Mouse (Mus musculus) small intestine, adult 10 weeks (tissue): ENCODE measurements around the gene Prkag3. TPM values are rescaled to one million over a fixed set of nuclear protein-coding genes. Genes with fewer than 3 reads are reported as not detected.

ENCODE experiments used
- polyA plus RNA-seq: library from polyadenylated mRNA; stranded (reverse); fragments of 350-450 nt; fragmentation: Illumina TruSeq; extraction: RNeasy Lipid Tissue Mini Kit (QIAGEN cat#74804); gene quantifications from one replicate; pipeline ENCODE4 v1.2.3, GENCODE M21; 2014; ENCODE audit warnings: low replicate concordance

The Prkag3 gene
- polyA plus RNA-seq: 0.22 TPM

DNA sequence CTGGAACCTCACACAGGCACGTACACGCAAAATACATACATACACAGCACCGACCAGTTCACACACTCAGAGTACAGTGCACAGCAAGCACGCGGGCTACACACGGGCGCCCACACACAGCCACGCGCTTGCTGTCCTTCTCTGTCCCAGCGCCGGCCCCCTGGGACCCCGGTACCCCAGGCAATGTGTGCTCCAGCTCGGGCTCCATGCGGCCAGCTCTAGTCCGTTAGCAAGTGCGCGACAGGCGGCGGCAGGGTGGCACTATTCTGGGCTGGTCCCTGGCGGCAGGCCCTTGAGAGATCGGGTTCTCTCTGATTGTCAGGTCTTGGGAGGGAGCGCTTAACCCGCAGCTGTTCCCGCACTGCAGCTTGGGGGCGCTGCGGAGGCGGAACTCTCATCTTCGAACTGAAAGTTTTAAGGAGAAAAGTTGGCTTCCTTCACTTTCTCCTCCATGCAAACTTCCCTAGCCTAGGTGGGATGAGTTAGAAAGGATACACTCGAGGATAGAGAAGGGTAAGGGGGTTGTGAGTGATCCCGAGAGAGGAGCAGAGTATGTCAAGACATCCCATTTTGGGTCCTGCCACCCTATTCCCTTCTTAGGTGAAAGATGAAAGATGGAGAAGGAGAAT lies at the start of gene Prkag3:
TSS of gene Prkag3 (minus strand) at position 579 of the 629 bp plus-strand sequence.

DNA sequence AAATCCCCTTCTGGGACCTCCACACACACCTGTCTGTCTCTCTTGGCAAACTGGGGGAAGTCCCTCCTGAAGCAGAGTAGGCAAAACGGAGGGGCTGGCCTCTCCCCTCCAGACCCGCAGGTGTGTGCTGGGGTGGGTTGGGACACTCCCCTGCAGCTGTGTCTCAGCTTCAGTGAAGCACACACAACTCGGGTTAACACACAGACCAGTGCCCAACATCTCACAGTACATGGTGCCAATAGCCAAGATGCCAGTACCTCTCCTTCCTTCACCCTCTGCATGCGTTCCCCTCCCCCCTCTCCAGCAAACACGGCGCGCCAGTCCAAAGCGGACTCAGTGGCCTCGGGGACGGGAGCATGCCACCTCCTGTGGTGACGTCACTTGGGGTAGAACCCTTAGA lies 42.2 kb upstream of the Prkag3 start, which contains the start of gene Wnt10a:
TSS of gene Wnt10a (plus strand) at position 268 of the 400 bp plus-strand sequence.

DNA sequence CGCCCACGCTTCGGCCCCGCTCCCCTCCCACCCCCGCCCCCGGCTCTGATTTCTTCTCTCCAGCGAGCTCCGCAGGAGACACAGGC lies 22.7 kb upstream of the Prkag3 start, which contains the start of gene Wnt6:
TSS of gene Wnt6 (plus strand) at position 48 of the 86 bp plus-strand sequence.

DNA sequence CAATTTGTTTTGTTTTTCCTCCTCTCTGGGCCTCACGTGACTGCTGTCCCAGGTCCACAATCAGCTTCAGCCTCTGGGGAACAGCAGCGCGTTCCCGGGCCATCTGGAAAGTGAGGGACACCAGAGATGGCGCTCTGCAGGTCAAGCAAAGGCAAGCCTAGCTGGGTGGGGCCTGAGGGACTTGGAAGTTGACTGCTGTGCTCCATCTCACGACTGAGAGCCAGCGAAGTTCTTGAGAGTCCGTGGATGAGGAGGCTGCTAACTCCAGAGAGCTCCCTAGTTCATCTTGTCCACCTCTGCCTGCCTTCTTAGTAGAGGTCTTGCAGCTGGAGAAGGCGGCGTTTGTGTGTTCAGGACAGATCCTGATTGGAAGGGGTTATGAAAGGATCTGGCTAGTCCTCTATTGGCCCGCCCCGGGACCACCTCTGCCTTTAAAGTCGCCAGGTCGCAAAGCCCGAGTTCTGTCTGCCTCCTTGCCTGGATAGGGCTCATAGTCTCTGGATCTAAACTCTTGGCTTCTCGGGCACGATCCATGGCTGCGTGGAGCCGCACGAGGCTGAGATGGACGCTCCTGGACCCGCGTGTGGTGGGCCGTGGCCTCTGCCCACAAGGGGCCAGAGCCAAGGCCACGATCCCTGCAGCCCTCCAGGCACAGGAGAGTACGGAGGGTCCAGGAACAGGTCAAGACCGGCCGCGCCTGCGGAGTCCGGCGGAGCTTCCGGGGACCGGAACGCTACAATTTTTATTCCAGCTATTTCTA lies 35.7 kb downstream of the Prkag3 start, which contains the start of gene Cyp27a1:
TSS of gene Cyp27a1 (plus strand) at position 476 of the 760 bp plus-strand sequence.

Other genes with a start within 250 kb of the Prkag3 start
- gene Cnot9, start 243.2 kb downstream of the Prkag3 start, polyA plus RNA-seq: 42.1 TPM
- gene Plcd4, start 206.3 kb downstream of the Prkag3 start, polyA plus RNA-seq: not detected
- gene Usp37, start 204.9 kb downstream of the Prkag3 start, polyA plus RNA-seq: 15.0 TPM
- gene Zfp142, start 161.0 kb downstream of the Prkag3 start, polyA plus RNA-seq: 4.3 TPM
- 2.8 TPM for gene Bcs1l, start 160.9 kb downstream of the Prkag3 start, polyA plus RNA-seq
- 4.5 TPM for gene Rnf25, start 147.8 kb downstream of the Prkag3 start, polyA plus RNA-seq
- not detected for gene Stk36, start 147.8 kb downstream of the Prkag3 start, polyA plus RNA-seq
- gene Ttll4, start 87.5 kb downstream of the Prkag3 start, polyA plus RNA-seq: 17.1 TPM
- gene Cyp27a1, start 35.6 kb downstream of the Prkag3 start, polyA plus RNA-seq: 12.9 TPM
- gene Wnt6, start 22.7 kb upstream of the Prkag3 start, polyA plus RNA-seq: not detected
- gene Wnt10a, start 42.3 kb upstream of the Prkag3 start, polyA plus RNA-seq: not detected
- gene Cdk5r2, start 105.7 kb upstream of the Prkag3 start, polyA plus RNA-seq: not detected
- gene Fev, start 136.2 kb upstream of the Prkag3 start, polyA plus RNA-seq: 0.67 TPM
- not detected for gene Cryba2, start 143.9 kb upstream of the Prkag3 start, polyA plus RNA-seq
- gene Cfap65, start 186.4 kb upstream of the Prkag3 start, polyA plus RNA-seq: not detected
- 0.33 TPM for gene Ihh, start 202.5 kb upstream of the Prkag3 start, polyA plus RNA-seq